Mouse (Mus musculus): ENCODE results near the gene D130043K22Rik. TPM values are rescaled to one million over a fixed set of nuclear protein-coding genes. Genes with fewer than 3 reads are reported as not detected.

Gene D130043K22Rik
- polyA plus RNA-seq, 1 experiment from 2014 or later, result 0.51 TPM

DNA sequence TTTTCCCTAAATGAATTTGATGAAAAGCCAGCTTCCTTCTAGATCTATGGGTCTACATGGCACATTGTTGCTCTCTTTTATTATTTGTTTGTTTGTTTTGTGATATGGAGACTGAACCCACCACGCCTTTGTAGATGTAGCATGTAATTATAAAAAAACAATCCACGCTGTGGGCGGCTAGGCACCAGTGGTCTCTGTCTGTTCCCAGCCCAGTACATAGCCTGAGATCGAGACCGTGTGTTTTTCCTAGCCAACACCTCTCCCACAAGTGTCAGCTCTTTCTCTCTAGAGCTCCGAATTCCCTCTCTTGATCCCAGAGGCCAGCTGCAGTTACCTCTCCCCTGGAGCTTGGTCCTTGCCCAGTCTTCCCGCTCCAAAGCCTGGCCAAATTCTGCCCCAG is 23.3 kb downstream of the D130043K22Rik start:
- Histone ChIP-seq H3K4me2 (no peak overlapping the region), H3K9ac (no peak overlapping the region), H3K36me3 (no peaks in the 10 kb centered on the region), H3K27ac (no peak overlapping the region), H3K27me3 (replicated peaks) (no peaks in the 10 kb centered on the region), H3K4me1 (no peaks in the 10 kb centered on the region), H3K9me3 (no peaks in the 10 kb centered on the region), H3K4me3 (replicated peaks) (no peak overlapping the region)
- ATAC-seq (ENCODE audit: insufficient read depth, low FRiP score, low read depth), result no peak
- 86% methylated on average over 7 of the region's 7 CpGs for WGBS

GRCm38 (mm10) chr13:24879359-24880040 is 34.6 kb downstream of the D130043K22Rik start:
- no peaks in the 10 kb centered on the region for H3K4me1 ChIP-seq
- no peak overlapping the region for H3K4me2 ChIP-seq
- ATAC-seq (ENCODE audit: insufficient read depth, low FRiP score, low read depth), result no peak; the same call in 1 of the 2 replicates
- no peak overlapping the region for H3K4me3 ChIP-seq (replicated peaks)
- H3K9me3 ChIP-seq, result no peaks in the 10 kb centered on the region
- H3K27me3 ChIP-seq (replicated peaks), result no peaks in the 10 kb centered on the region
- H3K9ac ChIP-seq, result no peak overlapping the region
- H3K27ac ChIP-seq, result no peak overlapping the region
- no peaks in the 10 kb centered on the region for H3K36me3 ChIP-seq
- WGBS, result 75% methylated on average over 15 of the region's 15 CpGs

GRCm38 (mm10) chr13:24880208-24880607 is 35.3 kb downstream of the D130043K22Rik start:
- WGBS, result 69% methylated on average over 6 of the region's 6 CpGs
- no peak for ATAC-seq (ENCODE audit: insufficient read depth, low FRiP score, low read depth)
- H3K4me2 ChIP-seq, result no peak overlapping the region

DNA sequence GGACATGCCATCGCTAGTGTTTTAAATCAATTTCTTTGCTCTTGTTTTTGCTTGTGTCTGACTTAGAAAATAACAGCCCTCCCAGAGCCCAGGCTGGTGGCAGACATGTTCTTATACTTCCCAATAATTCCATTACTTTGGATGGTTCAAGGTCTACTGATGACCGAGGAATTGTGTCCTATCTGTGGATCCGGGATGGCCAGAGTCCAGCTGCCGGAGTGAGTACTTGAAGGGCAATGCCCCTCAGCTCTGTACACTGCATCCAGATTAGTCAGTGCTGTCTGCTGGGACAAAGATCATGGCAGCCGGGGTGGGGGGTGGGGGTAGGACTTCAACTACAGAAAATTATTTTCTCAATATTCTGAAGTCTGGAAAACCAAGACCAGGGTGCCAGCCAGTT is 35.8 kb downstream of the D130043K22Rik start:
- Histone ChIP-seq H3K4me2 (no peak overlapping the region), H3K9me3 (no peaks in the 10 kb centered on the region), H3K27me3 (replicated peaks) (no peaks in the 10 kb centered on the region), H3K36me3 (no peaks in the 10 kb centered on the region), H3K27ac (no peak overlapping the region), H3K9ac (no peak overlapping the region), H3K4me3 (replicated peaks) (no peak overlapping the region), H3K4me1 (no peaks in the 10 kb centered on the region)
- ATAC-seq (ENCODE audit: insufficient read depth, low FRiP score, low read depth), result no peak
- WGBS, result 91% methylated on average over 5 of the region's 5 CpGs

More at GRCm38 (mm10) chr13:24880208-24880607, 35.3 kb downstream of the D130043K22Rik start:
- Histone ChIP-seq H3K27me3 (replicated peaks) (no peaks in the 10 kb centered on the region), H3K4me3 (replicated peaks) (no peak overlapping the region), H3K9me3 (no peaks in the 10 kb centered on the region), H3K4me1 (no peaks in the 10 kb centered on the region), H3K36me3 (no peaks in the 10 kb centered on the region), H3K9ac (no peak overlapping the region), H3K27ac (no peak overlapping the region)

- Histone ChIP-seq H3K36me3 (no peaks in the 10 kb centered on the region), H3K9me3 (no peaks in the 10 kb centered on the region), H3K4me2 (no peak overlapping the region), H3K4me3 (replicated peaks) (no peak overlapping the region), H3K4me1 (no peaks in the 10 kb centered on the region), H3K9ac (no peak overlapping the region), H3K27ac (no peak overlapping the region), H3K27me3 (replicated peaks) (no peaks in the 10 kb centered on the region)
- ATAC-seq (ENCODE audit: insufficient read depth, low FRiP score, low read depth), result no peak
- WGBS, result 95% methylated on average over 6 of the region's 6 CpGs
Measured at GRCm38 (mm10) chr13:24882411-24882810, 37.5 kb downstream of the D130043K22Rik start.

DNA sequence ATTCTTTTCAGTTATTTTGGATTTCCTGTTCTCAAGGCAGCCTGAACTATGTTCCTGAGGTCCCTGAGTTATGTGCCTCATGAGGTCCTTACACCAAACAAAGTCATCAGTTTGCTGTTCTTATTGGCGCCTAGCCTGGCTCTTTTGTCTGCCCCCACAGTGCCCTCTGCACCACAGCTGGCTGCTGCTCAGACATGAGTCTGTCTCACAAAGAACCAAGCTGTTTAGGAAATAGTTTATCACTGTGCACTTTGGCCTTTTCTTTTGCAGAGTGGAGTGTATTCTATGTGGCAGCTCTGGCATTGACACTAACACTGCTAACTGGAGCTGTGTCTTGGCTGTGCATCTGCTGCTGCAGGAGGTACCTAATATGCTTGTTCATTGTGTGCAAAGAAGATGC is 44.6 kb downstream of the D130043K22Rik start:
- H3K4me2 ChIP-seq, result no peak overlapping the region
- ATAC-seq (ENCODE audit: insufficient read depth, low FRiP score, low read depth), result no peak
- H3K36me3 ChIP-seq, result no peaks in the 10 kb centered on the region
- no peak overlapping the region for H3K9ac ChIP-seq
- H3K27ac ChIP-seq, result no peak overlapping the region
- 24% methylated on average over 1 of the region's 1 CpGs for WGBS
- no peaks in the 10 kb centered on the region for H3K27me3 ChIP-seq (replicated peaks)
- no peaks in the 10 kb centered on the region for H3K9me3 ChIP-seq
- no peaks in the 10 kb centered on the region for H3K4me1 ChIP-seq
- no peak overlapping the region for H3K4me3 ChIP-seq (replicated peaks)

GRCm38 (mm10) chr13:24892516-24892915 is 47.6 kb downstream of the D130043K22Rik start:
- no peaks in the 10 kb centered on the region for H3K36me3 ChIP-seq
- WGBS, result 68% methylated on average over 3 of the region's 3 CpGs
- no peak overlapping the region for H3K9ac ChIP-seq
- H3K4me2 ChIP-seq, result no peak overlapping the region
- H3K27ac ChIP-seq, result no peak overlapping the region
- H3K9me3 ChIP-seq, result no peaks in the 10 kb centered on the region
- H3K4me3 ChIP-seq (replicated peaks), result no peak overlapping the region
- H3K27me3 ChIP-seq (replicated peaks), result no peaks in the 10 kb centered on the region
- no peaks in the 10 kb centered on the region for H3K4me1 ChIP-seq
- ATAC-seq (ENCODE audit: insufficient read depth, low FRiP score, low read depth), result no peak

DNA sequence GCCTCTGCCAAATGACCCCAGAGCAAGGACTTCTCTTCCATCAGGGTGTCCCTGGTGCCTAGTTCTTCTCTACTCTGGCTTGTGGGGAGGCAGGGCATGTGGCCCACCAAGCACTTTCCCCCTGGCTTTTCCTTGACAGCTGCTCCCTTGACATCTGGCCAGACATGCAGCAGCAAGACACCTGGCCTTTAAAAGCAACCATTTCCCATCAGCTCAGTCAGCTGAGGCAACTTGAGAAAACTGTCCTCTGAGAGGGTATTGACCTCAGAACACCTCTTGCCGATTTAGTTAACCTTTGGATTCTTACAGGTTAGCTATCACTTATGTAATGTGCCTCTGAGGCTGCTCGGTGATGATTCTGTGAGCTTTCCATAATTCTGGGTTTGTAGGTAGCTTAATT is 48.9 kb downstream of the D130043K22Rik start:
- Histone ChIP-seq H3K4me1 (no peaks in the 10 kb centered on the region), H3K27me3 (replicated peaks) (no peaks in the 10 kb centered on the region), H3K4me3 (replicated peaks) (no peak overlapping the region), H3K9me3 (no peaks in the 10 kb centered on the region), H3K4me2 (no peak overlapping the region), H3K36me3 (no peaks in the 10 kb centered on the region), H3K9ac (no peak overlapping the region), H3K27ac (no peak overlapping the region)
- 71% methylated on average over 2 of the region's 2 CpGs for WGBS
- ATAC-seq (ENCODE audit: insufficient read depth, low FRiP score, low read depth), result no peak

- Histone ChIP-seq H3K4me2 (no peak overlapping the region), H3K4me3 (replicated peaks) (no peak overlapping the region), H3K27me3 (replicated peaks) (no peaks in the 10 kb centered on the region), H3K36me3 (no peaks in the 10 kb centered on the region), H3K27ac (no peak overlapping the region), H3K9ac (no peak overlapping the region), H3K9me3 (no peaks in the 10 kb centered on the region), H3K4me1 (no peaks in the 10 kb centered on the region)
- 92% methylated on average over 2 of the region's 2 CpGs for WGBS
- ATAC-seq (ENCODE audit: insufficient read depth, low FRiP score, low read depth), result no peak
Measured at GRCm38 (mm10) chr13:24901916-24902315, 57.0 kb downstream of the D130043K22Rik start.

DNA sequence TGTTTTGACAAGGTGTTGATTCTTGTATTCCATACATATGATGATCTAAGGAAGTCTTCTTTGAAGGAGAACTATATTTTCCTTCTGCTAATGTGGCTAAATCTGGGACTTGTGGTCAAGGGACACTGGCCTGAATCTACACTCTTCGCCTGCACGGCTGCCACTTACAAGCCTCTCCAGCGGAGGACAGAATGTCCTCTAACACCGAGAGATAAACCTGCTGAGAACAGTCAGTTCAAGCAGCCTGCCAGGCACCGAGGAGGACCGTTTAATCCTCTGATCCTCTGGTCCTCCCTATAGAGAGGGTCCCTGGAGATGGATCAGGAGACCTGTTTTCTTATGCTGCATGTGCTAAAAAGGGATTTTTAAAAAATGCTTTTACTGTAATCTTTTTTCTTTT is 58.5 kb downstream of the D130043K22Rik start:
- Histone ChIP-seq H3K27ac (no peak overlapping the region), H3K4me3 (replicated peaks) (no peak overlapping the region), H3K27me3 (replicated peaks) (no peaks in the 10 kb centered on the region), H3K9me3 (no peaks in the 10 kb centered on the region), H3K9ac (no peak overlapping the region), H3K4me2 (no peak overlapping the region), H3K4me1 (no peaks in the 10 kb centered on the region), H3K36me3 (no peaks in the 10 kb centered on the region)
- 84% methylated on average over 6 of the region's 6 CpGs for WGBS
- no peak for ATAC-seq (ENCODE audit: insufficient read depth, low FRiP score, low read depth)

DNA sequence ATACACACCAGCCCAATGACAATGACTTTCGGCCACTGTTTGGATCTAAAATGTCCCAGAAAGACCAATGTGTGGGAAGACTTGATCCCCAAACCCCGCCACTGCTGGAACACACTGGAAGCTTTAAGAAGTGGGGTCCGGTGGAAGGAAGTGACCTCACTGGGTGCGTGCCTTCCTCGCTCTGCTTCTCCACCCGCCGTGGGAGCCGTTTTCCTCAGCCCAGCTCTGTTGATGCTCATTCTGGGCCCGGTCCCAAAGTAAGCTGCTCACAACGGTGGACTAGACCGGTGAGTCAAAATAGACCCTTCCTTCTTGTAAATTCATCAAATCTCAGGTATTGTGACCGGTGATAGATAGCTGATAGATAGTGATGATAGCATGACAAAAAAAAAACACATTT is 60.5 kb downstream of the D130043K22Rik start:
- Histone ChIP-seq H3K4me1 (no peaks in the 10 kb centered on the region), H3K9me3 (no peaks in the 10 kb centered on the region), H3K9ac (no peak overlapping the region), H3K4me2 (no peak overlapping the region), H3K27ac (no peak overlapping the region), H3K36me3 (no peaks in the 10 kb centered on the region), H3K4me3 (replicated peaks) (no peak overlapping the region), H3K27me3 (replicated peaks) (no peaks in the 10 kb centered on the region)
- ATAC-seq (ENCODE audit: insufficient read depth, low FRiP score, low read depth), result no peak
- WGBS, result 90% methylated on average over 12 of the region's 12 CpGs

GRCm38 (mm10) chr13:24906831-24907570 is 62.1 kb downstream of the D130043K22Rik start:
- WGBS, result 81% methylated on average over 11 of the region's 11 CpGs
- no peaks in the 10 kb centered on the region for H3K9me3 ChIP-seq
- no peaks in the 10 kb centered on the region; the same call in 1 of the 2 replicates for H3K36me3 ChIP-seq
- no peaks in the 10 kb centered on the region for H3K4me1 ChIP-seq
- H3K4me3 ChIP-seq (replicated peaks), result no peak overlapping the region
- H3K9ac ChIP-seq, result no peak overlapping the region
- H3K27ac ChIP-seq, result no peak overlapping the region
- H3K27me3 ChIP-seq (replicated peaks), result no peaks in the 10 kb centered on the region
- no peak for ATAC-seq (ENCODE audit: insufficient read depth, low FRiP score, low read depth)
- H3K4me2 ChIP-seq, result no peak overlapping the region

Measured in stomach, embryonic 15.5 days (tissue).